Mouse (Mus musculus) c-Kit-positive CD71-positive TER-119-negative erythroid progenitor cells, embryonic 14.5 days (primary cell): ENCODE measurements around the gene 1700067K01Rik.
A peak's percentile ranks its signal among the peaks of the same experiment; 100 is the strongest.
"Not testable (repeated sequence)": the region's sequence is repeated elsewhere in the genome, so short reads cannot be mapped to it uniquely, and the experiment has no call there.

ENCODE experiments used
- DNase-seq: peaks from one replicate; pipeline ENCODE4 v3.0.0-alpha.2; 2013; ENCODE audit warnings: low read depth

Gene 1700067K01Rik

DNA sequence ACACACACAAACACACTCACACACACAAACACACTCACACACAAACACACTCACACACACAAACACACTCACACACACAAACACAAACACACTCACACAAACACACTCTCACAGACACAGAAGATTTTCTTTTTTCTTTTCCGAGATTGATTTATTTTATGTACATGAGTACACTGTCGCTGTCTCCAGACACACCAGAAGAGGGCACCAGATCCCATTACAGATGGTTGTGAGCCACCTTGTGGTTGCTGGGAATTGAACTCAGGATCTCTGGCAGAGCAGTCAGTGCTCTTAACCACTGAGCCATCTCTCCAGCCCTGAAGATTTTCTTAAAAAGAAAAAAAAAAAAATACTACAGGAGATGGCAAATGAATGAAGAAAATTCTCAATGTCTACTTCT lies 18.1 kb upstream of the 1700067K01Rik start:
- DNase-seq, result not testable (repeated sequence)

- no peak for DNase-seq
Measured at GRCm38 (mm10) chr8:83989243-83989642, 12.1 kb upstream of the 1700067K01Rik start.

- DNase-seq, result no peak
Measured at GRCm38 (mm10) chr8:83990170-83990569, 11.1 kb upstream of the 1700067K01Rik start.

DNA sequence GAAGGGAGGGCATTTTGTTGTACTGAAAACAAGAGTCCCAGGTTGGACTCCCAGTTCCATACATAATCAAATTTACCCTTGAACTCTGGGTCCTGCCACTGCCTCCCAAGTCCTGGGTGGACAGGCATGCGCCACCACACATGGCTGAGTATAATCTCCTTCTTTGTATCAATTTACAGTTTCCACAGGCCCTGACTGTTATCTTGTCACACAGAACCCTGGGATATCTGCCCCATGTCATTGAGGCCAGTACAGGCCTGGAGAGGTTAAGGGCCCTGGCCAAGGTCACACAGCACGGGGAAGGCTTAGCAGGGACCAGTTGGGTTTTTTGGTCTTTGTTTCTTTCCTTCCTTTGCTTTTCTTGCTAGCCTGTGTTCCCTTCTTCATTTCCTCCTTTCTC lies 8.8 kb upstream of the 1700067K01Rik start:
- DNase-seq, result no peak

- DNase-seq, result no peak
Measured at GRCm38 (mm10) chr8:83994030-83994429, 7.3 kb upstream of the 1700067K01Rik start.

- DNase-seq, result no peak
Measured at GRCm38 (mm10) chr8:83995973-83996372, 5.3 kb upstream of the 1700067K01Rik start.

DNA sequence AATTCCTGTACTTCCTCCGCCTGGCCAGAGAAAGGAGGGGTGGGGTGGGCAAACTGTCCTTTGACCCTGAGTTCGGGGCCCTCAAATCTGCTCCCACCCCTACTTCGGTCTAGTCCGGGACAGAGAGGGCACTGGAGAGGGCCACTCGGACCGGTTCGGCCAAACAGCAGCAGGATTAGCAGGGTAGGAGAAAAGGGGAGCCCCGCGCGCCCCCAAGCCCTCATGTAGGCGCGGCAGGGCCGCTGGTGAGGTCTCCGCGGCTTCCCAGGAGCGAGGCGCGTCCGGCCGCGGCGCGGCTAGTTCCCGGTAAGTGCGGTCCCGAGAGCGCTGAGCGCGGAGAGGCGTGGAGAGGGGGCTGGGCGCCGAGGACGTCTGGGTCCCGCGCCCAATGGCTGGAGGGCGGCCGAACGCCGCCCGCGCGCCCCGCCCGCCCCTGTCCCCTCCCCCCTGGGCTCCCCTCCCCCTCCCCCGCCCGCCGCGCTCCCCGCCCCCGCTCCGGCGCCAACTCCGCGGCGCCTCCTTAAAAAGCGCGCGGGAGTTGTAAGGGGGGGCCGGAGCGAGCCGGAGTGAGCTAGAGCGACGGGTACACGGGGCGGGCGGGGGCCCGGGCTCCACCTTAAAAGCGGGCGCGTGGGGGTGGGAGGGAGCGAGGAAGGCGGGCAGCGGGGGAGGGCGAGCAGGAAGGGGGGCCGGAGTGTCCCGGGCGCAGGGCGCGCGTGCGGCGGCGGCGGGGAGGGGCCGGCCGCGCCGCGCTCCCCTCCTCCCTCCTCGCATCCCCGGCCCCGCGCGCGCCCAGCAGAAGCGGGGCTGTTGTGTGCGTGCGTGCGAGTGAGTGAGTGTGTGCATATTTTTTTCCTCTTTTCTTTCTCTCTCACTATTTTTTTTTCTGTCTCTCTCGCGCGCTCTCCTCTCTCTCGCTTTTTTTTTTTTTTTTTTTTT lies 4.5 kb upstream of the 1700067K01Rik start:
- peak; percentile 77 for DNase-seq

- no peak for DNase-seq
Measured at GRCm38 (mm10) chr8:83997511-83998141, 3.7 kb upstream of the 1700067K01Rik start, which contains the start of gene Samd1. TSS of gene Samd1 (plus strand) at chr8:83997672.

DNA sequence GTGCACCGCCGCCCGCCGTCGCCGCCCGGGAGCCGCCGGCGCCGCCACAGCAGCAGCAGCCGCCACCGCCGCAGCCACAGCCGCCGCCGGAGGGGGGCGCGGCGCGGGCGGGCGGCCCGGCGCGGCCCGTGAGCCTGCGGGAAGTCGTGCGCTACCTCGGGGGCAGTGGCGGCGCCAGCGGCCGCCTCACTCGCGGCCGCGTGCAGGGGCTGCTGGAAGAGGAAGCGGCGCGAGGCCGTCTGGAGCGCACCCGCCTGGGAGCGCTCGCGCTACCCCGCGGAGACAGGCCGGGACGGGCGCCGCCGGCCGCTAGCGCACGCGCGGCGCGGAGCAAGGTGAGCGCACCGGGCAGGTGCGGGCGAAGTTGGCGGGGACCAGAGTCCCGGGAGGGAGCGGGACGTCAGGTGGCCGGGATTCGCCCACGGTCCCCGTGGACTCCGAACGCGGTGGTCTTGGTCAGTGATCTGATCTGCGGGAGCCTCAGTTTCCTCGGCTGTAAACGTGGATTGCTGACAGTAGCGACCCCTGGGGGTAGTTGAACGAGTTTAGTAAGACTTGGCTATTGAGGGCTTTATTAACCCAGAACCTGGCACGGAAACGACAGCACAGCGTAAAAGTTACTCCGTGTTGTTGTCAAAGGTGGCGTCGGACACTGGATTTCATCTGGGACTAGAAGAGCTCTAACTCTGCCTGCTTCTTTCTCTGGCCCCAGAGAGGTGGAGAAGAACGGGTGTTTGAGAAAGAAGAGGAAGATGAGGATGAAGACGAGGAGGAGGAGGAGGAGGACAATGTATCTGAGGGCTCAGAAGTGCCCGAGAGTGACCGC lies 2.9 kb upstream of the 1700067K01Rik start:
- DNase-seq, result peak; percentile 66

DNA sequence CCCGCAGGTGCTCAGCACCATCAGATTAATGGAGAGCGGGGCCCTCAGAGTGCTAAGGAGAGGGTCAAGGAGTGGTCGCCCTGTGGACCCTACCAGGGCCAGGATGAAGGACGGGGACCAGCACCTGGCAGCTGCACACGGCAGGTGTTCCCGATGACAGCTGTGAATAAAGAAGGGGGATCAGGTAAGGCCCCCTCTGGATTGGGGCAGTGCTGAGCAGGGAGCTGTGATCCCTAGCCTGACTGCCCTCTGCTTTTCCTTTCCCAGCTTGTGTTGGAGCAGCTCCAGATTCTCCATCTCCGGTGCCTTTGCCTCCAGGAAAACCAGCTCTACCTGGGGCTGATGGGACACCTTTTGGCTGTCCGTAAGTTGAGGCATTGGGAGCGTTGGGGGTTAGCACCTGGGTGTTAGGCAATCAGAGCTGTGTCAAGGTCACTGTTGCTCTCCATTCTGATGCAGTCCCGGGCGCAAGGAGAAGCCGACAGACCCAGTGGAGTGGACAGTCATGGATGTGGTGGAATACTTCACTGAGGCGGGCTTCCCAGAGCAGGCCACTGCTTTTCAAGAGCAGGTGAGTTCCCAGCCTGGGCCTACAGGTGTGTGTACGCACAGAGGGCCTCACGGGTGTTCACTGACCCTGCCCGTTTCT lies 2.1 kb upstream of the 1700067K01Rik start:
- DNase-seq, result no peak

DNA sequence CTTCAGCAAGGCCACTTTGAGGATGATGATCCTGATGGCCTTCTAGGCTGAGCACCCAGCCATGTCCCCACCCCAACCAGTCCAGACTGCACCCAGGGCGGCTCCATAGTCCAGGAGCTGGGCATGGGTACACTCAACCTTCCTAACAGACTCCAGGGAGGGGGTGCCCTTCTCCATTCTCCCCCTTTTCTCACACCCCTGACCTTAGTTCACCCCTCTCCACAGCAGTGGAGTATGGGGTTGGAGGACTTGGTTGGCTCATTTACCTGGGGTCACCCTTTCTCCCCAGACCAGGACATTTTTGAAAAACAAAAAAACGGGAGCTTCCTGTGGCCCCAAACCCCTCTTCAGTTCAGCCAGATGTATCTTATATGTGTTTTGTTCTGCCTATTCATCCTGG lies 1.5 kb upstream of the 1700067K01Rik start:
- no peak for DNase-seq

DNA sequence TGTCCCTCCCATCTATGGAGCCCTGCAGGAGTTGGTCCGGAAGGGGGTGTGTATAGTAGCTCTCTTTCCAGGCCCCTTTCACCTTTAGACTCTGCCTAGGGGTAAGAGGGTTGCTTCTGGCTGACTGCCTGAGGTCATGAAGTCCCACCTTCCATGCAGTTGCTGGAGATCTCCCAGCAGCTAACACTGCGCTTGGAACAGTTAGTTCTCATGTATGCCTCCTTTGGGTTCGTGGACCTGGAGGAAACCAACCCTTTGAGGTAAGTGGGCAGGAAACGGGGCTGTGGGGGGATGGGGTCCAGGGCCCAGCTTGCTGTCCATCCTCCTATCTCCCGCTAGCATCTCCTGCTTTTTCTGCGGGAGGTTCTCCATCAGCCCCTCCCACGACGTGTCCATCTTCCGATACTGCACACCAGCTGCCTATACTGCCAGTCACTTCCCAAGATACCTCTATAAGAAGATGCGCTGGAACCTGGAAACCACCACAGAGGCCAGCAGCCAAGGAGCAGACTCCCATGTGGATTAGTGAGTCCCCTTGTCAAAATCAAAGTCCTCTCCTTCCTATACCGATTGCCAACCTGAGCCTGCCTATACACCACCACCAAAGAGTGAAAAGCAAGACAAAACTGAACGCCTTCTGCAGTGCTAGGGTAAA lies 1.8 kb downstream of the 1700067K01Rik start:
- no peak for DNase-seq

GRCm38 (mm10) chr8:84003612-84004246 lies 2.4 kb downstream of the 1700067K01Rik start:
- no peak for DNase-seq

GRCm38 (mm10) chr8:84004533-84005201 lies 3.4 kb downstream of the 1700067K01Rik start:
- peak; percentile 88 for DNase-seq

- DNase-seq, result not testable (repeated sequence)
Measured at GRCm38 (mm10) chr8:84005502-84005901, 4.2 kb downstream of the 1700067K01Rik start.

DNA sequence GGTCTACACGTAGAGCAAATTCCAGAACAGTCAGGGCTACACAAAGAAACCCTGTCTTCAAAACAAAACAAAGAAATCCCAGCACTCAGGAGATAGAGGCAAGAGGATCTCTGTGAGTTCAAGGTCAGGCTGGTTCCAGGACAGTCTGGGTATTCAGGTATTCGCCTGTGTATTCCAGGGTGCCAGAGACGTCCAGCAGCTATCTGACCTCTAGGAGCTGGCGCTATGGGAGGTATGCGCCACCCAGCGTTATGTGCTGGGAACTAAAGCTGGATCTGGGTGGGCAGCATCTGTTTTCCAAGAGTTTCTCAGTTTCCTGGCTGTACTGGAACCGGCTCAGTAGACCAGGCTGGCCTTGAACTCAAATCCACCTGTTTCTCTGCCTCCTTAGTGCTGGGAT lies 7.1 kb downstream of the 1700067K01Rik start:
- no peak for DNase-seq

GRCm38 (mm10) chr8:84009876-84010275 lies 8.6 kb downstream of the 1700067K01Rik start:
- DNase-seq, result peak; percentile 58

GRCm38 (mm10) chr8:84010625-84011611 lies 9.6 kb downstream of the 1700067K01Rik start:
- DNase-seq, result peak; percentile 52
